In the genomic region with DNA sequence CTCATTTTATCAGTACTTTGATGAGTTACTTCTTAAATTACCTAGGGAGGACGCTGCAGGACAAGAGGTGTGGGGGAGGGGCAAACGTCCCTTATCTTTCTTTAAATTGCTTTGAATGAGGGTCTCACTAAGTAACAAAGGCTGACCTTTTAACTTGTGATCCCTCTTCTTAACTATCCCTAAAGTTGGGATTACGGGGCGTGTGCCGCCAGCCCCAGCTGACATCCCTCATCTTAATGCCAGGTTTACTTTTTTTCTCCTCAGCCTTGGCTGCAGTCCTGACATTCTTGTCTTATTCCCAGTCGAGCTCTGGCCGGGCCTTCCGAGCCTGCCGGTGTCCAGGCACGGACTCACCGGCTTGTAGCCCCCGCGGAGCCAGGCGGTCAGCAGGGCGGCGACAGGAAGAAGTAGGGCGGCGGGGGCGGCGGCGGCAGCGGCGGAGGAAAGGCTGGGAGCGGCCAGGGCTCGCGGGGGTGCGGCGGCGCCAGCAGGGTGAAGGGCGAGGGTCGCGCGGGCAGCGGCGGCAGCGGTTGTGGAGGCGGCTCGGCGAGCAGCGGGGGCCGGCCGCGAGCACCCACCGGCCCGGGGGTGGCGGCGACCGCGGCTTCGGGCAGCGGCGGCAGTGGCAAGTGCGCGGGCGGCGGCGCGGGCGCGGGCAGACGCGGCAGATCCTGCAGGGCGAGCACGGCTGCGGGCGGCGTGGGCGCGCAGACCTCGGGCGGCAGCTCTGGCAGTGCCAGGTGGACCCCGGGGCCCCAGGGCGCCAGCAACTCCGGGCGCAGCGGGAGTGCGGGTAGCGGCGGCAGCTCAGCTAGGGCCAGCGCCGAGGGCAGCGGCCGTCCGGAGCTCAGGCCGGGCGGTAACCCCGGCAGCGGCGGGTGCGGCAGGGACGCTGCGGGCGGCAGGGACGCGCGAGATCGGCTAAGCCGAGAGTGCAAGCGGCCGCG, we compare ENCODE assay signal across 9 mouse cellular contexts. TPM values are rescaled to one million over a fixed set of nuclear protein-coding genes. Genes with fewer than 3 reads are reported as not detected.
A peak's percentile ranks its signal among the peaks of the same experiment; 100 is the strongest.
DNase-seq lines count a peak whose midpoint lies in the region; ATAC-seq and TF ChIP-seq lines count a peak whose summit lies in the region.
"Had no signal": no experiment of that assay in that cellular context is flagged by ENCODE, and none has a peak within 500 bp of the region (broad histone marks: within the 10 kb centered on the region; RNA-seq: fewer than 3 reads in every experiment).

No protein-coding gene starts in this region.

- H3K27me3 ChIP-seq in G1E (ENCODE audit: insufficient read depth, low read length): peaks cover 65% of the 10 kb centered on the region
- peaks cover 37% of the 10 kb centered on the region for H3K27me3 ChIP-seq in embryonic facial prominence, embryonic 12.5 days
- peaks cover 37% of the 10 kb centered on the region for H3K27me3 ChIP-seq in heart, embryonic 14.5 days (ENCODE audit: control insufficient read depth, insufficient read depth, low read length)
- H3K27me3 ChIP-seq in stomach, embryonic 14.5 days (ENCODE audit: control insufficient read depth, insufficient read depth, low read length): 0 out of 2 replicates have a peak, but pooled peaks cover 4% of the 10 kb centered on the region

- H3K9ac ChIP-seq in embryonic facial prominence, embryonic 12.5 days: peak overlapping the region; percentile 61
- peak overlapping the region; percentile 70 for H3K9ac ChIP-seq in heart, embryonic 14.5 days (ENCODE audit: low read length)
- peak overlapping the region; percentile 36; the same call in 1 of the 2 replicates for H3K9ac ChIP-seq in stomach, embryonic 14.5 days (replicated peaks; ENCODE audit: low read depth, low read length)

- ATAC-seq in cerebellum, adult (ENCODE audit: insufficient number of reproducible peaks, low FRiP score, low TSS enrichment): peak; percentile 40; the same call in 1 of the 2 replicates
- no peak for ATAC-seq in G1E (ENCODE audit: extremely low read depth, insufficient number of reproducible peaks, low FRiP score, poor library complexity, severe bottlenecking)
- 0 out of 2 replicates have a peak, but pooled peaks have one; percentile 12 for ATAC-seq in embryonic facial prominence, embryonic 12.5 days (ENCODE audit: insufficient number of reproducible peaks, insufficient read depth, low FRiP score, low TSS enrichment)
- ATAC-seq in heart, embryonic 14.5 days (ENCODE audit: insufficient number of reproducible peaks, insufficient read depth, low FRiP score, low read depth): peak; percentile 42; the same call in 1 of the 2 replicates
- ATAC-seq in stomach, embryonic 14.5 days (ENCODE audit: insufficient number of reproducible peaks, insufficient read depth, low FRiP score, low read depth): no peak

- H3K4me2 ChIP-seq in embryonic facial prominence, embryonic 12.5 days (replicated peaks): peak overlapping the region; percentile 100
- peak overlapping the region; percentile 100 for H3K4me2 ChIP-seq in heart, embryonic 14.5 days (ENCODE audit: low read length)
- peak overlapping the region; percentile 100 for H3K4me2 ChIP-seq in stomach, embryonic 14.5 days (replicated peaks; ENCODE audit: low read depth, low read length)

- under 1% methylated on average over 85 of the region's 101 CpGs for WGBS in embryonic facial prominence, embryonic 12.5 days
- WGBS in heart, embryonic 14.5 days: under 1% methylated on average over 71 of the region's 101 CpGs
- under 1% methylated on average over 69 of the region's 101 CpGs for WGBS in stomach, embryonic 14.5 days

- TF ChIP-seq CTCF in G1E (IDR thresholded peaks at IDR 0.05; ENCODE audit: low read depth, low read length): no peak

- H3K36me3 ChIP-seq in G1E (replicated peaks): no peaks in the 10 kb centered on the region
- H3K36me3 ChIP-seq in embryonic facial prominence, embryonic 12.5 days: no peaks in the 10 kb centered on the region
- H3K36me3 ChIP-seq in heart, embryonic 14.5 days (ENCODE audit: control insufficient read depth, insufficient read depth, low read length): no peaks in the 10 kb centered on the region
- no peaks in the 10 kb centered on the region for H3K36me3 ChIP-seq in stomach, embryonic 14.5 days (ENCODE audit: control insufficient read depth, insufficient read depth, low read length)

- H3K27ac ChIP-seq in embryonic facial prominence, embryonic 12.5 days: no peak overlapping the region
- H3K27ac ChIP-seq in heart, embryonic 14.5 days (replicated peaks in 1 of 2; ENCODE audit: control insufficient read depth in 1 of 2, insufficient read depth in 1 of 2, low read depth in 2 of 2, low read length in 2 of 2): no peak overlapping the region
- no peak overlapping the region for H3K27ac ChIP-seq in stomach, embryonic 14.5 days (ENCODE audit: low read length)

- DNase-seq in cerebellum, adult 9-10 months: no peak
- DNase-seq in G1E (ENCODE audit: low spot score): peak; percentile 17
- peak; percentile 66 for DNase-seq in kidney, postnatal 10 days
- DNase-seq in lung, postnatal 25 days (ENCODE audit: low spot score): peak; percentile 37

- H3K9me3 ChIP-seq in G1E (replicated peaks): no peaks in the 10 kb centered on the region
- no peaks in the 10 kb centered on the region for H3K9me3 ChIP-seq in embryonic facial prominence, embryonic 12.5 days
- no peaks in the 10 kb centered on the region for H3K9me3 ChIP-seq in heart, embryonic 14.5 days (ENCODE audit: control insufficient read depth, low read length)
- H3K9me3 ChIP-seq in stomach, embryonic 14.5 days (ENCODE audit: control insufficient read depth, low read depth, low read length): no peaks in the 10 kb centered on the region

- peak overlapping the region; percentile 75 for H3K4me3 ChIP-seq in G1E (ENCODE audit: low read depth, low read length)
- peak overlapping the region; percentile 66 for H3K4me3 ChIP-seq in embryonic facial prominence, embryonic 12.5 days
- peak overlapping the region; percentile 60 to 67 for H3K4me3 ChIP-seq in heart, embryonic 14.5 days (ENCODE audit: control insufficient read depth in 1 of 2, insufficient read depth in 1 of 2, low read depth in 1 of 2, low read length in 2 of 2)
- peak overlapping the region; percentile 56 for H3K4me3 ChIP-seq in stomach, embryonic 14.5 days (ENCODE audit: low read depth, low read length)

- peaks cover 16% of the 10 kb centered on the region for H3K4me1 ChIP-seq in G1E (ENCODE audit: insufficient read depth, low read depth, low read length)
- H3K4me1 ChIP-seq in embryonic facial prominence, embryonic 12.5 days: peaks cover 14% of the 10 kb centered on the region
- H3K4me1 ChIP-seq in heart, embryonic 14.5 days (ENCODE audit: control insufficient read depth in 2 of 2, insufficient read depth in 2 of 2, low read length in 2 of 2): peaks cover 2 to 6% of the 10 kb centered on the region in 2 experiments; a peak in 2 of 4 replicates
- no peaks in the 10 kb centered on the region for H3K4me1 ChIP-seq in stomach, embryonic 14.5 days (ENCODE audit: control insufficient read depth, insufficient read depth, low read length)

RNA-seq across cellular contexts. Expression of a gene that starts 15.6 kb away (rescaled TPM):
- not detected in 2 replicates for total RNA-seq in G1E (2014; fragmentation: Nextera tagmentation)
- not detected in 2 replicates for total RNA-seq in G1E (2017)
- not detected in 2 replicates for polyA plus RNA-seq in G1E (2012)
- polyA plus RNA-seq in embryonic facial prominence, embryonic 12.5 days (2016; fragmentation: Nextera tagmentation; extraction: Ambion mirVana): 12.6 and 13.5 TPM in 2 replicates
- polyA plus RNA-seq in heart, embryonic 14.5 days (2014; fragmentation: Nextera tagmentation; extraction: Ambion mirVana): 0.14 TPM in 1 of 2 replicates, not detected in the other
- polyA plus RNA-seq in stomach, embryonic 14.5 days (2014; fragmentation: Nextera tagmentation; extraction: Ambion mirVana): 2.9 and 3.0 TPM in 2 replicates
- total RNA-seq: hematopoietic stem cell, adult 5-6 weeks had no signal

RNA-seq across cellular contexts. Expression of a gene that starts 20.4 kb away (rescaled TPM):
- not detected in 2 replicates for total RNA-seq in G1E (2014; fragmentation: Nextera tagmentation)
- not detected in 2 replicates for total RNA-seq in G1E (2017)
- not detected in 2 replicates for polyA plus RNA-seq in G1E (2012)
- 49.2 and 52.4 TPM in 2 replicates for polyA plus RNA-seq in embryonic facial prominence, embryonic 12.5 days (2016; fragmentation: Nextera tagmentation; extraction: Ambion mirVana)
- 0.42 TPM in 1 of 2 replicates, not detected in the other for polyA plus RNA-seq in heart, embryonic 14.5 days (2014; fragmentation: Nextera tagmentation; extraction: Ambion mirVana)
- 149 and 158 TPM in 2 replicates for polyA plus RNA-seq in stomach, embryonic 14.5 days (2014; fragmentation: Nextera tagmentation; extraction: Ambion mirVana)
- total RNA-seq: hematopoietic stem cell, adult 5-6 weeks had no signal

RNA-seq across cellular contexts. Expression of a gene that starts 22.1 kb away (rescaled TPM):
- 1.3 and 3.4 TPM in 2 replicates for total RNA-seq in G1E (2014; fragmentation: Nextera tagmentation)
- total RNA-seq in G1E (2017): 5.0 and 5.7 TPM in 2 replicates
- polyA plus RNA-seq in G1E (2012): 4.8 and 5.5 TPM in 2 replicates
- polyA plus RNA-seq in embryonic facial prominence, embryonic 12.5 days (2016; fragmentation: Nextera tagmentation; extraction: Ambion mirVana): 8.6 and 9.2 TPM in 2 replicates
- polyA plus RNA-seq in heart, embryonic 14.5 days (2014; fragmentation: Nextera tagmentation; extraction: Ambion mirVana): 107 and 114 TPM in 2 replicates
- 18.0 and 20.7 TPM in 2 replicates for polyA plus RNA-seq in stomach, embryonic 14.5 days (2014; fragmentation: Nextera tagmentation; extraction: Ambion mirVana)

RNA-seq across cellular contexts. Expression of a gene that starts 23.2 kb away (rescaled TPM):
- not detected in 2 replicates for total RNA-seq in G1E (2014; fragmentation: Nextera tagmentation)
- 0.05 TPM in 1 of 2 replicates, not detected in the other for total RNA-seq in G1E (2017)
- 0.02 TPM in 1 of 2 replicates, not detected in the other for polyA plus RNA-seq in G1E (2012)
- 0.66 and 1.0 TPM in 2 replicates for polyA plus RNA-seq in embryonic facial prominence, embryonic 12.5 days (2016; fragmentation: Nextera tagmentation; extraction: Ambion mirVana)
- not detected in 2 replicates for polyA plus RNA-seq in heart, embryonic 14.5 days (2014; fragmentation: Nextera tagmentation; extraction: Ambion mirVana)
- 0.20 TPM in 1 of 2 replicates, not detected in the other for polyA plus RNA-seq in stomach, embryonic 14.5 days (2014; fragmentation: Nextera tagmentation; extraction: Ambion mirVana)
- total RNA-seq: hematopoietic stem cell, adult 5-6 weeks had no signal

RNA-seq across cellular contexts. Expression of a gene that starts 25.7 kb away (rescaled TPM):
- total RNA-seq in G1E (2014; fragmentation: Nextera tagmentation): 12.0 and 21.6 TPM in 2 replicates
- 44.7 and 48.6 TPM in 2 replicates for total RNA-seq in G1E (2017)
- polyA plus RNA-seq in G1E (2012): 79.7 and 80.0 TPM in 2 replicates
- 49.6 and 51.7 TPM in 2 replicates for polyA plus RNA-seq in embryonic facial prominence, embryonic 12.5 days (2016; fragmentation: Nextera tagmentation; extraction: Ambion mirVana)
- 31.1 and 35.0 TPM in 2 replicates for polyA plus RNA-seq in heart, embryonic 14.5 days (2014; fragmentation: Nextera tagmentation; extraction: Ambion mirVana)
- 36.5 and 40.0 TPM in 2 replicates for polyA plus RNA-seq in stomach, embryonic 14.5 days (2014; fragmentation: Nextera tagmentation; extraction: Ambion mirVana)

Comparison
In these comparisons a context has a peak if more than half of its experiments do, and no peak if none do; other contexts are left out.
1. ATAC-seq: peak in cerebellum, adult (single experiment), embryonic facial prominence, embryonic 12.5 days (single experiment) and heart, embryonic 14.5 days (single experiment); none in G1E (single experiment) and stomach, embryonic 14.5 days (single experiment).
2. RNA of a gene that starts 20.4 kb away (polyA plus RNA-seq): 149 to 158 TPM in stomach, embryonic 14.5 days and 49.2 to 52.4 TPM in embryonic facial prominence, embryonic 12.5 days; 0.42 TPM in heart, embryonic 14.5 days and not detected in G1E; every median in the first group is over 10 times any median in the second.
3. Peak in every context shown above with its lines, with median percentiles within 50 percentile points of each other: H3K4me3 ChIP-seq, H3K4me2 ChIP-seq and H3K9ac ChIP-seq.